9 mouse cellular contexts compared by ENCODE assay signal in genomic region chr7:4898851-4899648, GRCm38 (mm10). TPM values are rescaled to one million over a fixed set of nuclear protein-coding genes. Genes with fewer than 3 reads are reported as not detected.
DNase-seq lines count a peak whose midpoint lies in the region; ATAC-seq and TF ChIP-seq lines count a peak whose summit lies in the region.
"Had no signal": no experiment of that assay in that cellular context is flagged by ENCODE, and none has a peak within 500 bp of the region (broad histone marks: within the 10 kb centered on the region; RNA-seq: fewer than 3 reads in every experiment).

No protein-coding gene starts in this region.

- H3K9me3 ChIP-seq in stomach, embryonic 16.5 days (replicated peaks; ENCODE audit: control insufficient read depth, low read length) = peaks cover 3% of the 10 kb centered on the region; the same call in 1 of the 2 replicates

- no peaks in the 10 kb centered on the region for H3K79me2 ChIP-seq in liver, adult 2 months (ENCODE audit: control insufficient read depth, insufficient read depth, low read length)

- no peak for TF ChIP-seq POLR2A in testis, adult 2 months (IDR thresholded peaks at IDR 0.05; ENCODE audit: control insufficient read depth, low read depth, low read length)
- no peak for TF ChIP-seq POLR2A in liver, adult 2 months (IDR thresholded peaks at IDR 0.05; ENCODE audit: extremely low read depth, insufficient read depth, low read length)

- no peaks in the 10 kb centered on the region for H3K36me3 ChIP-seq in testis, adult 2 months (ENCODE audit: control insufficient read depth, insufficient read depth, low read length)
- H3K36me3 ChIP-seq in liver, adult 2 months (ENCODE audit: control insufficient read depth, insufficient read depth, low read length) = no peaks in the 10 kb centered on the region
- no peaks in the 10 kb centered on the region for H3K36me3 ChIP-seq in stomach, embryonic 16.5 days (ENCODE audit: control insufficient read depth, insufficient read depth, low read length)

- peak overlapping the region; percentile 51; the same call in 1 of the 2 replicates for H3K9ac ChIP-seq in liver, adult 2 months (ENCODE audit: low read depth, low read length)
- H3K9ac ChIP-seq in stomach, embryonic 16.5 days (ENCODE audit: low read length) = peak overlapping the region; percentile 47

- no peak overlapping the region for H3K27ac ChIP-seq in testis, adult 2 months (ENCODE audit: control insufficient read depth, insufficient read depth, low read depth, low read length)
- no peak overlapping the region; the same call in 1 of the 2 replicates for H3K27ac ChIP-seq in liver, adult 2 months (replicated peaks; ENCODE audit: insufficient read depth, low read depth, low read length)
- H3K27ac ChIP-seq in stomach, embryonic 16.5 days (ENCODE audit: low read length) = no peak overlapping the region

- H3K4me2 ChIP-seq in stomach, embryonic 16.5 days (ENCODE audit: low read depth, low read length) = peak overlapping the region; percentile 64

- no peak for TF ChIP-seq CTCF in testis, adult 2 months (IDR thresholded peaks at IDR 0.05; ENCODE audit: control insufficient read depth, insufficient read depth, insufficient replicate concordance, low read depth, low read length)
- TF ChIP-seq CTCF in liver, adult 2 months (IDR thresholded peaks at IDR 0.05; ENCODE audit: low read depth, low read length) = no peak

- peak overlapping the region; percentile 32 for H3K4me3 ChIP-seq in testis, adult 2 months (ENCODE audit: control insufficient read depth, low read depth, low read length)
- peak overlapping the region; percentile 10; the same call in 1 of the 2 replicates for H3K4me3 ChIP-seq in liver, adult 2 months (ENCODE audit: insufficient read depth, low read depth, low read length)
- H3K4me3 ChIP-seq in stomach, embryonic 16.5 days (replicated peaks; ENCODE audit: low read length) = peak overlapping the region; percentile 38

- 30% methylated on average over 16 of the region's 18 CpGs for WGBS in liver, adult 2 months
- 18% methylated on average over 18 of the region's 18 CpGs for WGBS in stomach, embryonic 16.5 days

- DNase-seq in adrenal gland, postnatal 36 days = peak; percentile 13 to 42
- DNase-seq in adrenal gland, adult 8-10 months = no peak
- DNase-seq in testis, postnatal 14 days (ENCODE audit: low spot score) = no peak
- no peak for DNase-seq in liver, adult 2 months (ENCODE audit: extremely low read depth, low read depth, low spot score)
- DNase-seq in MN1 (ENCODE audit: low spot score) = no peak
- no peak for DNase-seq in B cell, adult 2 months

- peak; percentile 55; the same call in 1 of the 2 replicates for ATAC-seq in stomach, embryonic 16.5 days (ENCODE audit: insufficient read depth, low FRiP score)

- no peaks in the 10 kb centered on the region for H3K27me3 ChIP-seq in testis, adult 2 months (ENCODE audit: control insufficient read depth, insufficient read depth, low read length)
- H3K27me3 ChIP-seq in liver, adult 2 months (ENCODE audit: control insufficient read depth, insufficient read depth, low read length) = no peaks in the 10 kb centered on the region
- H3K27me3 ChIP-seq in stomach, embryonic 16.5 days (ENCODE audit: control insufficient read depth, insufficient read depth, low read length) = no peaks in the 10 kb centered on the region

- peaks cover 14% of the 10 kb centered on the region for H3K4me1 ChIP-seq in testis, adult 2 months (ENCODE audit: control insufficient read depth, insufficient read depth, low read length)
- 0 out of 2 replicates have a peak, but pooled peaks cover 4% of the 10 kb centered on the region for H3K4me1 ChIP-seq in liver, adult 2 months (ENCODE audit: control insufficient read depth, insufficient read depth, low read length)
- peaks cover 12% of the 10 kb centered on the region; the same call in 1 of the 2 replicates for H3K4me1 ChIP-seq in stomach, embryonic 16.5 days (ENCODE audit: control insufficient read depth, insufficient read depth, low read length)

RNA-seq across cellular contexts. Expression of gene Gm36210, which starts 7.3 kb away (rescaled TPM):
- total RNA-seq in adrenal gland, postnatal 36 days (2021) = not detected
- under 1 TPM in 1 of 4 experiments, not detected in 3; 0.26 TPM for total RNA-seq in adrenal gland, adult 8-10 months (2022)
- 0.65 and 0.79 TPM in 2 replicates for polyA plus RNA-seq in testis, adult 2 months (2012; rRNA removed)
- not detected in 2 replicates for total RNA-seq in liver, adult 2 months (2014; rRNA removed)
- 0.13 TPM in 1 of 2 replicates, not detected in the other for polyA plus RNA-seq in liver, adult 2 months (2012; rRNA removed)
- polyA plus RNA-seq in stomach, embryonic 16.5 days (2015; fragmentation: Nextera tagmentation; extraction: Ambion mirVana) = 0.10 TPM in 1 of 2 replicates, not detected in the other
- total RNA-seq: common myeloid progenitor, adult 5-6 weeks had no signal

RNA-seq across cellular contexts. Expression of gene Zfp628, which starts 16.0 kb away (rescaled TPM):
- total RNA-seq in adrenal gland, postnatal 36 days (2021) = 10 to 100 TPM; 13.7 to 15.5 TPM
- 10 to 100 TPM; 14.4 to 20.6 (median 16.2) TPM for total RNA-seq in adrenal gland, adult 8-10 months (2022)
- polyA plus RNA-seq in testis, adult 2 months (2012; rRNA removed) = 8.8 and 10.5 TPM in 2 replicates
- total RNA-seq in liver, adult 2 months (2014; rRNA removed) = 0.55 and 0.74 TPM in 2 replicates
- 6.2 and 8.3 TPM in 2 replicates for polyA plus RNA-seq in liver, adult 2 months (2012; rRNA removed)
- polyA plus RNA-seq in stomach, embryonic 16.5 days (2015; fragmentation: Nextera tagmentation; extraction: Ambion mirVana) = 2.1 and 2.3 TPM in 2 replicates

RNA-seq across cellular contexts. Expression of gene Isoc2a, which starts 22.1 kb away (rescaled TPM):
- total RNA-seq in adrenal gland, postnatal 36 days (2021) = 10 to 100 TPM; 23.5 to 47.3 TPM
- 10 to 100 TPM; 21.8 to 38.6 (median 30.3) TPM for total RNA-seq in adrenal gland, adult 8-10 months (2022)
- polyA plus RNA-seq in testis, adult 2 months (2012; rRNA removed) = 20.2 and 20.9 TPM in 2 replicates
- total RNA-seq in liver, adult 2 months (2014; rRNA removed) = 54.3 and 63.5 TPM in 2 replicates
- 103 and 110 TPM in 2 replicates for polyA plus RNA-seq in liver, adult 2 months (2012; rRNA removed)
- 1.1 and 1.5 TPM in 2 replicates for polyA plus RNA-seq in stomach, embryonic 16.5 days (2015; fragmentation: Nextera tagmentation; extraction: Ambion mirVana)

RNA-seq across cellular contexts. Expression of gene Nat14, which starts 22.8 kb away (rescaled TPM):
- total RNA-seq in adrenal gland, postnatal 36 days (2021) = 10 to 100 TPM in 1 of 2 experiments, 1 to 10 TPM in 1; 7.1 to 11.5 TPM
- total RNA-seq in adrenal gland, adult 8-10 months (2022) = 10 to 100 TPM in 2 of 4 experiments, 1 to 10 TPM in 2; 8.5 to 13.3 (median 10.4) TPM
- polyA plus RNA-seq in testis, adult 2 months (2012; rRNA removed) = 3.7 and 4.8 TPM in 2 replicates
- 0.20 and 0.28 TPM in 2 replicates for total RNA-seq in liver, adult 2 months (2014; rRNA removed)
- polyA plus RNA-seq in liver, adult 2 months (2012; rRNA removed) = 0.66 and 0.75 TPM in 2 replicates
- polyA plus RNA-seq in stomach, embryonic 16.5 days (2015; fragmentation: Nextera tagmentation; extraction: Ambion mirVana) = 3.0 and 4.0 TPM in 2 replicates

RNA-seq across cellular contexts. Expression of gene Ssc5d, which starts 26.5 kb away (rescaled TPM):
- 1 to 10 TPM; 1.7 to 2.7 TPM for total RNA-seq in adrenal gland, postnatal 36 days (2021)
- total RNA-seq in adrenal gland, adult 8-10 months (2022) = 1 to 10 TPM; 1.7 to 4.5 (median 2.2) TPM
- 0.94 and 1.9 TPM in 2 replicates for polyA plus RNA-seq in testis, adult 2 months (2012; rRNA removed)
- total RNA-seq in liver, adult 2 months (2014; rRNA removed) = 0.07 and 0.18 TPM in 2 replicates
- polyA plus RNA-seq in liver, adult 2 months (2012; rRNA removed) = 0.14 and 0.26 TPM in 2 replicates
- 3.4 and 3.5 TPM in 2 replicates for polyA plus RNA-seq in stomach, embryonic 16.5 days (2015; fragmentation: Nextera tagmentation; extraction: Ambion mirVana)
- total RNA-seq: common myeloid progenitor, adult 5-6 weeks had no signal

Comparison
In these comparisons a context has a peak if more than half of its experiments do, and no peak if none do; other contexts are left out.
1. DNase-seq: peak in adrenal gland, postnatal 36 days (2 of 2); none in adrenal gland, adult 8-10 months (single experiment), testis, postnatal 14 days (single experiment), liver, adult 2 months (single experiment), MN1 (single experiment) and B cell, adult 2 months (0 of 2).
2. Peak in every context shown above with its lines, with median percentiles within 50 percentile points of each other: H3K4me3 ChIP-seq.